Mouse (Mus musculus) forebrain, embryonic 16.5 days (tissue): ENCODE data around the gene Gm49387. TPM values are rescaled to one million over a fixed set of nuclear protein-coding genes. Genes with fewer than 3 reads are reported as not detected.
A peak's percentile ranks its signal among the peaks of the same experiment; 100 is the strongest.

Experiments used
- ATAC-seq: fragments of 200-750 bp; cut with Nextera tagmentation; 2 replicates; pipeline ENCODE4 v1.8.0; 2017; ENCODE audit warnings: mild to moderate bottlenecking, moderate library complexity
- H3K27ac ChIP-seq: fragments of 300-500 bp; sonication (generic); 2 replicates; pipeline ENCODE4 v1.5.1; 2014; ENCODE audit warnings: low read length, control low read depth
- H3K27me3 ChIP-seq: fragments of 300-500 bp; sonication (generic); replicated peaks from 2 replicates; pipeline ENCODE4 v1.6.1; 2014; ENCODE audit warnings: low read length; ENCODE audit not compliant: control insufficient read depth, insufficient read depth
- H3K36me3 ChIP-seq: fragments of 300-500 bp; sonication (generic); 2 replicates; pipeline ENCODE4 v1.6.1; 2014; ENCODE audit not compliant: control insufficient read depth, insufficient read depth
- H3K4me1 ChIP-seq: fragments of 300-500 bp; sonication (generic); replicated peaks from 2 replicates; pipeline ENCODE4 v1.6.1; 2014; ENCODE audit warnings: low read length; ENCODE audit not compliant: control insufficient read depth, insufficient read depth
- H3K4me2 ChIP-seq: fragments of 300-500 bp; sonication (generic); 2 replicates; pipeline ENCODE4 v1.6.1; 2014; ENCODE audit warnings: mild to moderate bottlenecking, low read length, control low read depth
- H3K4me3 ChIP-seq: fragments of 300-500 bp; sonication (generic); replicated peaks from 2 replicates; pipeline ENCODE4 v1.5.1; 2014; ENCODE audit warnings: mild to moderate bottlenecking, low read length, control low read depth
- H3K9ac ChIP-seq: fragments of 300-500 bp; sonication (generic); replicated peaks from 2 replicates; pipeline ENCODE4 v1.6.1; 2014; ENCODE audit warnings: low read depth, low read length, control low read depth
- H3K9me3 ChIP-seq: fragments of 300-500 bp; sonication (generic); 2 replicates; pipeline ENCODE4 v1.6.1; 2016; ENCODE audit warnings: low read length; ENCODE audit not compliant: control insufficient read depth
- WGBS: fragments of 180-500 bp; shearing (Covaris S2); extraction: QIAGEN DNeasy Blood & Tissue Kit; methylation state at CpG from one replicate; pipeline ENCODE4 v1.1.7; 2014; 5-methylcytosine and 5-hydroxymethylcytosine counted together
- polyA plus RNA-seq: library from polyadenylated mRNA; unstranded; fragments of >200 nt; fragmentation: Nextera tagmentation; extraction: Ambion mirVana; gene quantifications from 2 replicates; pipeline ENCODE4 v1.2.1, GENCODE M21; 2015

The Gm49387 gene
- polyA plus RNA-seq, 1 experiment from 2014 or later, result not detected

DNA sequence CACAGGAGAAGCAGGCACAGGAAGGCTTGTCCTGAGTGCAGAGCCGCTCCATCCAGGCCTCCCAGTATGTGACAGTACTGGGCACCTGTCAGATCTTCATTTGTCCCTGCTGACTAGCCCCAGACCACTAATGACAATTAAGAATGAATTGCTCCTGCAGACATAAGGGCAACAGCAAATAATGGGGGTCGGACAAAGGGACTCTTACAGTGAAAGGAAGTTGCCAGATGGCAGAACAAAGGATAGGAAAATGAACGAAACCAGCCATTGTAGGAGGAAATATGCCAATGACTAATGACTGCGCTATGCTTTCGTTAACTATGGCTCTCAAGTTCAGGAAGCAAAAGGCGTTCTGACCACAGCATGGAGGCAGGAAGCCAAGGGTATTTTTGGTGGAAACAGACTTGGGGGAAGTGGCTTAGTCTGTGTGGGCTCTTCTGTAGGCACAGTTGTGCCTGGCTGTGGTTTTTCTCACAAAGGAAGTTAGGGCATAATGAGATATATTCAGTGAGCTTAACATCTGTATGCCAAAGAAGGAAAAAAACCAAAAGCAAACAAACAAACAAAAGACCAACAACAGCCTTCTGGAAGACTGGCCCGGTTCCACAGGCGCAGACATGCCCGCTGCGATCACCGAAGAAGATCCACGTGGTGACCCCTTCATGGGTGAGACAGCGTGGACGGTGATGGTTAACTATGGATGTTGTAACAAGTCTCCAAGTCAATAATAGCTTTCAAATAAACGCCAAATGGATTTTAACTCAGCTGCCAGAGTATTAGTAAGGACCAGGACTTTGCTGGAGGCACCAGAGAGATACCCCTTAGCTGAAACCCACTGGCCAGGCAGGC is 29.2 kb upstream of the Gm49387 start:
- no peak overlapping the region for H3K9ac ChIP-seq
- 42% methylated on average over 15 of the region's 15 CpGs for WGBS
- peak; percentile 73 for ATAC-seq

DNA sequence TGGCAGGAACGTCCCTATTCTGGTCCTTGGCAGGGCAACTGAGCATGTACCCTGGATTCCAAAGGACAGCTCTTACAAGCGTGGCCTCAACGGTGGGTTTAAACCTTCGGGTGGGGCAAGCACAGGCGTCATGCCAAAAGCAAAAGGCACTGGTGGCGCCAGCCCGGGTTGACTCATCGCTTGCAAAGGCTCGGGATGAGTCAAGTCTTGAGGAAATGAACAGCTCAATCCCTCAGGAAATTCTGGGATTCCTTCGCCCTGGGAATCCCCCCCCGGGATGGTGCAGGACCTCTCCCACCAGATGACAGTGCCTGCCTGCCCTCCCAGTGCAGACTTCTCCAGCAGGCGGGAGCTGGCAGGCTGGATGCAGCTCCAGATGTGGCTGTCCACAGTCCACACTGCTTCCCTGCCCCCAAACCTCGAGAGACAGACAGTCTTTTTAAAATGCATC is 28.5 kb upstream of the Gm49387 start:
- Histone ChIP-seq H3K27ac (peak overlapping the region; percentile 77), H3K4me1 (peaks cover 19% of the 10 kb centered on the region), H3K27me3 (no peaks in the 10 kb centered on the region), H3K4me3 (no peak overlapping the region), H3K36me3 (peaks cover 6% of the 10 kb centered on the region), H3K4me2 (no peak overlapping the region), H3K9ac (no peak overlapping the region), H3K9me3 (no peaks in the 10 kb centered on the region)
- 54% methylated on average over 13 of the region's 13 CpGs for whole genome bisulfite sequencing
- no peak; the same call in 1 of the 2 replicates for ATAC-seq

More for the DNA sequence above, 29.2 kb upstream of the Gm49387 start:
- Histone ChIP-seq H3K27me3 (no peaks in the 10 kb centered on the region), H3K27ac (peak overlapping the region; percentile 77), H3K4me3 (no peak overlapping the region), H3K36me3 (peaks cover 6% of the 10 kb centered on the region), H3K4me1 (peaks cover 18% of the 10 kb centered on the region), H3K4me2 (no peak overlapping the region), H3K9me3 (no peaks in the 10 kb centered on the region)

DNA sequence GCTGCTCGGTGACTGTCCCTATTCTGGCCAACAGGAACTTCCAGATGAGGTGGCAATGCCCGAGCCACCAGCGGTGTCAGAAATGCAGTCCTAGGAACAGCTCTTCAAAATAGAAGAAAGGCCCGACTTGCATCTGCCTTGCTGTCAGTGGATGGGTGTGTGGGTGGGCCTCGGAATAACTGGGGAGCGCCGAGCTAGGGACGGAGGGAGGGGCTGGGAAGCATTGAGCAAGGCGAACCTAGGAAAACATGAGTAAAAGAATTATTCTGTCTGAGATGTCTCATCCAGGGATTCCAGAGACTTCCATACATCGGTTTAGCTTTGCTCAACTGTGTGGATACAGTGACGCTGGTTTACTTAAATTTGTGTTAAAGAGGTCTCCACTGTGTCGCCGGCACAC is 27.6 kb upstream of the Gm49387 start:
- Histone ChIP-seq H3K9ac (no peak overlapping the region), H3K4me3 (no peak overlapping the region), H3K27ac (no peak overlapping the region), H3K4me2 (no peak overlapping the region), H3K9me3 (no peaks in the 10 kb centered on the region), H3K36me3 (peaks cover 6% of the 10 kb centered on the region), H3K4me1 (peaks cover 27% of the 10 kb centered on the region), H3K27me3 (no peaks in the 10 kb centered on the region)
- 81% methylated on average over 13 of the region's 13 CpGs for WGBS
- ATAC-seq, result no peak

DNA sequence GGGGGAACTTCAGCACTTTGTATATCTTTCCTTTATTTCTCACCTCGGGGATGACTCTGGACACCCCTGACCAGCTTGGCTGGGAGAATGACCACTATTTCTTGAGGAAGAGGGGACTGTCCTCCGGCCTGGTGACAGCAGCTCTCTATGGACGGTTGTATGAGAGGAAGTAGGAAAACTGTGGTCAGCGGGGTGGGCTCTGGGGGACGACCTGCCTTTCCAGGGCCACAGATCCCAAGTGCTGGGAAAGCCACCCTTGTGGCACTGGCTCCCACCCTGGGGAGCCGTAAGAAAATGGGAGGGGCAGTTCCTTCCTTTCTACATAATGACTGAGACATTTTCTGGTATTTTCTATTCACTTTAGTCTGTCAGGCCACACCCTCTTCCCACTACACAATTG is 27.1 kb upstream of the Gm49387 start:
- peaks cover 6% of the 10 kb centered on the region for H3K36me3 ChIP-seq
- peaks cover 33% of the 10 kb centered on the region for H3K4me1 ChIP-seq
- WGBS, result 91% methylated on average over 6 of the region's 6 CpGs
- no peak overlapping the region for H3K4me2 ChIP-seq
- no peak for ATAC-seq
- H3K9ac ChIP-seq, result no peak overlapping the region
- no peaks in the 10 kb centered on the region for H3K9me3 ChIP-seq
- no peaks in the 10 kb centered on the region for H3K27me3 ChIP-seq
- no peak overlapping the region for H3K27ac ChIP-seq
- H3K4me3 ChIP-seq, result no peak overlapping the region

DNA sequence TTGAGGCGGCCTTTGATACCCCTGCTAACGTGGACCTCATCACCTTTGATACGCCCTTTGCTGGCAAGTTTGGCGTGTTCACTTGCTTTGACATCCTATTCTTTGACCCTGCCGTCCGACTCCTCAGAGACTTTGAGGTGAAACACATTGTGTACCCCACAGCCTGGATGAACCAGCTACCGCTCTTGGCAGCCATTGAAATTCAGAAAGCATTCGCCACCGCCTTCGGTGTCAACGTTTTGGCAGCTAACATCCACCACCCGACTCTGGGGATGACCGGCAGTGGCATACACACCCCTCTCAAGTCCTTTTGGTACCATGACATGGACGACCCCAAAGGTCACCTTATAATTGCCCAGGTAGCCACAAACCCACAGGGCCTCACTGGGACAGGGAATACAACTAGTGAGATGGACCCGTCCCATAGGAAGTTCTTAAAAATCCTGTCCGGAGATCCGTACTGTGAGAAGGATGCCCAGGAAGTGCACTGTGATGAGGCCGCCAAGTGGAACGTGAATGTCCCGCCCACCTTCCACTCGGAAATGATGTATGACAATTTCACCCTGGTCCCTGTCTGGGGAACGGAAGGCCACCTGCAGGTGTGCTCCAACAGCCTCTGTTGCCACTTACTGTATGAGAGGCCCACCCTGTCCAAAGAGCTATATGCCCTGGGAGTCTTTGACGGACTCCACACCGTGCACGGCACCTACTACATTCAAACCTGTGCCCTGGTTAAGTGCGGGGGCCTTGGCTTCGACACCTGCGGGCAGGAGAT is 26.4 kb upstream of the Gm49387 start:
- H3K4me2 ChIP-seq, result no peak overlapping the region
- H3K27me3 ChIP-seq, result no peaks in the 10 kb centered on the region
- ATAC-seq, result no peak
- no peak overlapping the region for H3K27ac ChIP-seq
- peaks cover 39% of the 10 kb centered on the region for H3K4me1 ChIP-seq
- no peaks in the 10 kb centered on the region for H3K9me3 ChIP-seq
- H3K9ac ChIP-seq, result no peak overlapping the region
- no peak overlapping the region for H3K4me3 ChIP-seq
- WGBS, result 96% methylated on average over 28 of the region's 28 CpGs
- H3K36me3 ChIP-seq, result peaks cover 6% of the 10 kb centered on the region

DNA sequence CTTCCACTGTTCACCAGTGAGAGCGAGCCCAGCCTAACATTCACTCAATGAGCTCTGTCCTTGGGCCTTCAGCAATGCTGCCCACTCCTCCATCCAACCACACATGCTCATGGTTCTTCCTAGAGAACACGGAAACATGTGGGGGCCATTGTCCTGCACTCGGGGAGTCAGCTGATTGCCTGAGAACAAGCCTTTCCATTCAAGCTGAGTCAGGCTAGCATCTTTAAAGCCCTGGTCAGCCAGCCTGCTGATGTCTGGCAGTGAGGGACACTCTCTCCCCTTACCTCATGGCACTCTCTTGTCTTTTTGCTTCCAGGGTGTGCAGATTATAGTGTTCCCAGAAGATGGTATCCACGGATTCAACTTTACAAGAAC is 24.9 kb upstream of the Gm49387 start:
- no peak overlapping the region for H3K27ac ChIP-seq
- ATAC-seq, result no peak
- peaks cover 44% of the 10 kb centered on the region for H3K4me1 ChIP-seq
- H3K4me2 ChIP-seq, result no peak overlapping the region
- no peak overlapping the region for H3K4me3 ChIP-seq
- no peaks in the 10 kb centered on the region for H3K27me3 ChIP-seq
- WGBS, result 89% methylated on average over 4 of the region's 4 CpGs
- no peak overlapping the region for H3K9ac ChIP-seq
- H3K36me3 ChIP-seq, result peaks cover 6% of the 10 kb centered on the region
- H3K9me3 ChIP-seq, result no peaks in the 10 kb centered on the region

DNA sequence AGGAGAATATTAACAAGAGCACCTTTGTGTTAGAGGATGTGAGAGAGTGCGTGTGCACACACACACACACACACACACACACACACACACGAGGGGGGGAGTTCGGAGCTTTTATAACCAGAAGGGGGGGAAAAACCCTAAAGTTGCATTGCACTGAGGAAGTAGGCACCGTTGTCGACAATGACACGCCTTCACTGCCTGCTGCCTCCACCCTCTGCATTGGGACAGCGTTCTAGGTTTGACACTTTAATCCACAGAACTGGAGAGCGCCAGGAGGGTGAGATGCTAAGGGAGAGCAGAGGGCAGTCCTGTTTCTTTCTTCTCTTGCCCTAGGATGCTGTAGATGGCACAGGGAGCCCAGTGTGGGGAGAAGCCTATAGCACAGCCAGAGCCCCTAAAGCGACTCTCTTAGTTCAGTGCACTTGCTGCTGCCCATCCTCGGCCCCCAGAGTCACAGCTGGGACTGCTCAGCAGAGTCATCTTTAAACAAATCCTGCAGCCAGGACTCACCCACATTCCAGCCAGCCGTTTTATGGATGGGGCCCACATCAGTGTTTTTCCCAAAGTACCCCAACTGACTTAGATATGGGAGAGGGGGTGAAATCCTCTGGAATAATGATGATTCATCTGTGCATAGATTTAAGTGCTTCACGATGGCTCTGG is 24.4 kb upstream of the Gm49387 start:
- Histone ChIP-seq H3K9ac (no peak overlapping the region), H3K9me3 (no peaks in the 10 kb centered on the region), H3K27ac (no peak overlapping the region; the same call in 1 of the 2 replicates), H3K4me2 (no peak overlapping the region), H3K4me3 (no peak overlapping the region), H3K36me3 (peaks cover 6% of the 10 kb centered on the region), H3K27me3 (no peaks in the 10 kb centered on the region), H3K4me1 (peaks cover 42% of the 10 kb centered on the region)
- WGBS, result 70% methylated on average over 12 of the region's 12 CpGs
- no peak for ATAC-seq

DNA sequence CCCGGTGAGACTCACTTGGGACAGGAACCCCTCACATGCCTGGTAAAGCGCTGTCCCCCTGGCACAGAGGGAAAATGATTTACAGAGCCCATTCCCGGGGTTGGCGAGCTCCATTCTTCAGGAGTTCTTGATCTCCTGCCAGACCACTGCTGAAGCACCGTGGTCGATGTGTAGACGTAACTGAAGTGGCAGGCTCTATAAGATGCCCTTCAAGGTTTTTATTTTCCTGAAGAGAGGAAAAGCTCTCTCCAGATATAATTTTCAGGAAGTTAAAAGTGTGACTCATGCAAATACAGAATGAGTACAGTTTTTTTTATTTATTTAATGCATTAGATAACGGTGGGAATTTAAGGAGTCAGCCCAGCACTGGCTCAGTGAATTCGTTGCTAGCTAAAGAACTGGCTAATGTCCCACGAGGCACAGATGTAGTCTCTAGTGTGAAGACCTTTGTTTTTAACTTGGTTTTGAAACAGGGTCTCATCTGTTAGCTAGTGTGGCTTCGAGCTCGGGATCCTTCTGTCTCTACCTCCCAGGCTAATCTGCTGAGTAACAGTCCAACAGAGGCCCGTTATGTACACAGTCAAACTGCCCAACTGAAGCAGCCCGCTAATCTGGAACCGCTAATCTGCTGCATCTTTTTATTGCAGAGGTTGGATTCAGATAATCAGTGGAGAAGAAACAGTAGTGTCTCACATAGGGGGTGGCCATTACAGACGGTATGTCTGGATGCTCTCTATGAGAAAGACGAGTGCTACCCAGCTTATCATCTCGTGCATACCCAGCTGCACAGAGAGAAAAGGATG is 23.6 kb upstream of the Gm49387 start:
- 34% methylated on average over 18 of the region's 18 CpGs for WGBS
- H3K9me3 ChIP-seq, result no peaks in the 10 kb centered on the region
- H3K4me1 ChIP-seq, result peaks cover 42% of the 10 kb centered on the region
- H3K9ac ChIP-seq, result no peak overlapping the region
- no peak overlapping the region; the same call in 1 of the 2 replicates for H3K27ac ChIP-seq
- no peak overlapping the region for H3K4me3 ChIP-seq
- no peaks in the 10 kb centered on the region for H3K27me3 ChIP-seq
- H3K4me2 ChIP-seq, result no peak overlapping the region
- peaks cover 6% of the 10 kb centered on the region for H3K36me3 ChIP-seq
- ATAC-seq, result no peak
